Mouse (Mus musculus) limb, embryonic 11.5 days (tissue): ENCODE measurements around the gene Ttf1. TPM values are rescaled to one million over a fixed set of nuclear protein-coding genes. Genes with fewer than 3 reads are reported as not detected.
A peak's percentile ranks its signal among the peaks of the same experiment; 100 is the strongest.

Experiments
- ATAC-seq: fragments of 200-750 bp; cut with Nextera tagmentation; 2 replicates; pipeline ENCODE4 v1.8.0; 2017; ENCODE audit warnings: low read depth; ENCODE audit not compliant: insufficient number of reproducible peaks, low FRiP score, low TSS enrichment
- DNase-seq: peaks from one replicate; pipeline ENCODE4 v3.0.0-alpha.2; 2015; ENCODE audit warnings: low spot score
- H3K27ac ChIP-seq: fragments of 300-500 bp; sonication (generic); replicated peaks from 2 replicates; pipeline ENCODE4 v1.5.1; 2014; ENCODE audit warnings: low read depth, mild to moderate bottlenecking, low read length
- H3K27me3 ChIP-seq: fragments of 300-500 bp; sonication (generic); 2 replicates; pipeline ENCODE4 v1.6.1; 2014; ENCODE audit warnings: mild to moderate bottlenecking, low read length, mixed read lengths; ENCODE audit not compliant: control insufficient read depth, insufficient read depth
- H3K36me3 ChIP-seq: fragments of 300-500 bp; sonication (generic); 2 replicates; pipeline ENCODE4 v1.6.1; 2014; ENCODE audit warnings: mild to moderate bottlenecking, low read length, moderate library complexity, mixed read lengths; ENCODE audit not compliant: control insufficient read depth, insufficient read depth
- H3K4me1 ChIP-seq: fragments of 300-500 bp; sonication (generic); 2 replicates; pipeline ENCODE4 v1.6.1; 2014; ENCODE audit warnings: low read length, mixed read lengths; ENCODE audit not compliant: control insufficient read depth, insufficient read depth
- H3K4me2 ChIP-seq: fragments of 300-500 bp; sonication (generic); 2 replicates; pipeline ENCODE4 v1.6.1; 2014; ENCODE audit warnings: low read depth, mild to moderate bottlenecking, moderate library complexity; ENCODE audit not compliant: severe bottlenecking
- H3K4me3 ChIP-seq: fragments of 300-500 bp; sonication (generic); 2 replicates; pipeline ENCODE4 v1.5.1; 2014; ENCODE audit warnings: low read depth, low read length
- H3K9ac ChIP-seq: fragments of 300-500 bp; sonication (generic); 2 replicates; pipeline ENCODE4 v1.6.1; 2014; ENCODE audit warnings: mild to moderate bottlenecking, low read length
- H3K9me3 ChIP-seq: fragments of 300-500 bp; sonication (generic); 2 replicates; pipeline ENCODE4 v1.6.1; 2016; ENCODE audit warnings: low read length; ENCODE audit not compliant: control insufficient read depth
- WGBS: fragments of 180-500 bp; shearing (Covaris S2); extraction: QIAGEN DNeasy Blood & Tissue Kit; methylation state at CpG from one replicate; pipeline ENCODE4 v1.1.7; 2014; 5-methylcytosine and 5-hydroxymethylcytosine counted together
- polyA plus RNA-seq: library from polyadenylated mRNA; unstranded; fragments of >200 nt; fragmentation: Nextera tagmentation; extraction: Ambion mirVana; gene quantifications from 2 replicates; pipeline ENCODE4 v1.2.1, GENCODE M21; 2014

Ttf1 gene
- polyA plus RNA-seq, 1 experiment from 2014 or later: 13.1 TPM

DNA sequence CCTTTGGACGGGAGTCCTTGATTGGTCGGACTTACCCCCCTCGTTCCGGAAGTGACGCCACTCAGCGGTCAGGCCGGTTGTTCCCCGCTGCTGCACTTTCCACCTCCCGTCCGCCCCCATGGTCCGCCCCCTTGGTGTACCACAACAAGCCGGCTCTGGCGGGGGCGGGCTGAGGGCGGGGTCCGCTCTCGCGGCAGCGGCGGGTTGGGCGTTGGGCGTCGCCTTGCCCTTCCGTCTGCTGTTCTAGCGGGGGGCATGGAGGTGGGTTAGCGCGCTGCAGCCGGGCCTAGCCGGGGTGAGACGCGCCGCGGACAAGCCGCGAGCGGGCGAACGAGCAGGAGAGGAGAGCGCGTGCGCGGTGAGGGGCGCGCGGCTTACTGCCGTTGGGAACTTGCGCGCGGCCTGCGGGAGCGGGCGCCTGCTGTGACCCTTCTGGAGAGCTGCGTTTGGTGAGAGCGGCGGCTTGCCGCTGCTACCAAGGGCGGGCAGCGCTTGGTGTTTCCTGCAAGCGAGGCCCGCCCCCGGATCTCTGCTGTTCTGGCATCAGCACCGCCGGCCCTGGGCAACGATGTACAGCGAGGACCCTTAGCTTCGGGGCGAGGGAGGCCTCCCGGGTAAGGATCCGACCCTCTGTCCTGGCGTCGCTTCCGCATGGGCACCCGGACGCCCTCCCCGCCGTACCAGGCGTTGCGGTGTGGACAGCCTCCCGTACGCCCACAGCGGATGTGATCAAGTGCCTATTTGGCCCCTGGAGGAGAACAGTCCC, 65.1 kb downstream of the Ttf1 start:
- Histone ChIP-seq H3K9me3 (no peaks in the 10 kb centered on the region), H3K36me3 (0 out of 2 replicates have a peak, but pooled peaks cover 3% of the 10 kb centered on the region), H3K4me1 (no peaks in the 10 kb centered on the region), H3K27ac (peak overlapping the region; percentile 91), H3K9ac (peak overlapping the region; percentile 65), H3K27me3 (no peaks in the 10 kb centered on the region), H3K4me2 (peak overlapping the region; percentile 68), H3K4me3 (peak overlapping the region; percentile 55)
- under 1% methylated on average over 81 of the region's 81 CpGs for WGBS
- ATAC-seq: peak; percentile 96
- DNase-seq: peak; percentile 100

DNA sequence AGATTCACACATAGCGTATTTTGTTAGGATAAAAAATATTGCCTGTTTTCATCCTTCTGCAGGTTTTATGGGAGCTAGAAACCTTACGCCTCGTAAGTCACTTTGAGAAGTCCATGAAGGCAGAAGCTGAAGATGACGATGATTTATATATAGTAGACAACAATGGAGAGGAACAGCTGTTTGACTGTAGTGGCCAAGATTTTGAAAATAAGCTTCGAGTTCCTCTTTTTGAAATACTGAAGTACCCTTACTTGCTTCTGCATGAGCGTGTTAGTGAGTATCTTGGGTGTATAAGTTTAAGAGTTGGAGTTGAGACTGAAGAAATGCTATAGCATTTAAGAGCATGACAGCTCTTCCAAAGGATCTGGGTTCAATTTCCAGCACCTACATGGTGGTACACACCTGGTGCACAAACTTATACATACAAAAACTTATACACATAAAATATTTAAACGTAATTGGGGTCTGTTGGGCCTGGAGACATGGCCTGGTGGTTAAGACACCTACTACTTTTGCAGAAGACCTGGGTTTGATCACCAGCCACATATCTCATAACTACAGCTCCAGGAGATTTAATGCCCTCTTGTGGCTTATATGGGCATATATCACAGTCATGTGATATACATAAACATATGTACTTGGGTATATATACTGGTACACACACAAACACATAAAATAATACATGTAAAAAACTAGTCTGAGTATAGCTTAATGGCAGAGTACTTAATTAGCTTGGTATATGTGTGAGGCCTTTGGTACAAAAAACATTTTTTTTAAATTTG, 70.2 kb downstream of the Ttf1 start:
- DNase-seq (no peak), ATAC-seq (no peak)
- 93% methylated on average over 7 of the region's 7 CpGs for WGBS
- Histone ChIP-seq H3K4me1 (no peaks in the 10 kb centered on the region), H3K27ac (no peak overlapping the region), H3K9me3 (no peaks in the 10 kb centered on the region), H3K36me3 (peaks cover 8% of the 10 kb centered on the region; the same call in 1 of the 2 replicates), H3K4me2 (no peak overlapping the region), H3K4me3 (no peak overlapping the region), H3K27me3 (no peaks in the 10 kb centered on the region), H3K9ac (no peak overlapping the region)

DNA sequence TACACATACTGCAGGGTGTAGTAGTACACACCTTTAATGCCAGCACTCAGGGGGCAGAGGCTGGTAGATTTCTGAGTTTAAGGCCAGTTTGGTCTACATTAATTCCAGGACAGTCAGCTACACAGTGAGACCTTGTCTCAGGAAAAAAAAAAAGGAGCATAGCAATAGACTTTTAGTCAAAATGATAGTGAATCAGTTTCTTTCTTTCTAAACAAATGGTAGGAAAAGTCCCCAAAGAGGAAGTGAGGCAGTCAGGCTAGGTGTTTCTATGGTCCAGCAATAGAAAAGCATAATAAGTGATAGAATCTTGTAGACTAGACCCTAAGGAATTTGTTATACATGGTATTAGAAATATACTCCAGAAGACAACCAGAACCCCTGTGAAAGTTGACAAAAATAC, 75.1 kb downstream of the Ttf1 start:
- Histone ChIP-seq H3K4me2 (no peak overlapping the region), H3K27me3 (no peaks in the 10 kb centered on the region), H3K9me3 (no peaks in the 10 kb centered on the region), H3K4me1 (no peaks in the 10 kb centered on the region), H3K36me3 (peaks cover 5% of the 10 kb centered on the region), H3K27ac (no peak overlapping the region), H3K4me3 (no peak overlapping the region), H3K9ac (no peak overlapping the region)
- no peak for DNase-seq
- no peak for ATAC-seq

Other genes starting within 250 kb of the Ttf1 start
- gene Gtf3c4, start 219.9 kb upstream of the Ttf1 start, polyA plus RNA-seq: 31.3 and 35.4 TPM in 2 replicates
- 20.4 and 21.8 TPM in 2 replicates for gene Ddx31, start 219.9 kb upstream of the Ttf1 start, polyA plus RNA-seq
- gene Barhl1, start 143.6 kb upstream of the Ttf1 start, polyA plus RNA-seq: not detected in 2 replicates
- not detected in 2 replicates for gene Cfap77, start 5.2 kb upstream of the Ttf1 start, polyA plus RNA-seq
- gene Setx, start 63.9 kb downstream of the Ttf1 start, polyA plus RNA-seq: 12.2 and 13.4 TPM in 2 replicates
- gene Ntng2, start 192.7 kb downstream of the Ttf1 start, polyA plus RNA-seq: 0.60 and 0.68 TPM in 2 replicates